Mouse (Mus musculus): ENCODE results near the gene Galr3. TPM values are rescaled to one million over a fixed set of nuclear protein-coding genes. Genes with fewer than 3 reads are reported as not detected.

The Galr3 gene
- polyA plus RNA-seq, 1 experiment from 2014 or later: not detected

DNA sequence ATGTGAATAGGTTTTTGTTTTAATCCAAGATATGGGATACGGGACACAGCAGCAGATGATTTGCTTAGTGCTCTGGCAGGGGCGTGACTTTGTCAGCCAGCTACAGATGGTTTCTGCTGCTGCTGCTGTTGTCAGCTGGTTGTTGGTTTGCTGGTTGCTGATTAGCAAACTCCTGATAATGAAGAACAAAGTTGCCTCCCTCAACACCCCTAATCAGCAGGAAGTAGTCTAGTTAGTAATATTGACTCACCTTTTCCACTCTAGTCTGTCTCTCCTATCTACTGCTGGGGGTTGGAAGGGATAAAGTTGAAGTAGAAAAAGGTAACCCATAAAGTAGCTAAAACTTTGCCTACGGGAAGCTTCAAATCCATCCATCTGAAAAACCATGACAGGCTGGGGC, 25.9 kb downstream of the Galr3 start:
- H3K4me1 ChIP-seq (replicated peaks): peaks cover 17% of the 10 kb centered on the region
- no peak overlapping the region for H3K27ac ChIP-seq
- H3K4me3 ChIP-seq: no peak overlapping the region
- no peak for DNase-seq (ENCODE audit: low spot score)
- 86% methylated on average over 3 of the region's 3 CpGs for WGBS
- no peaks in the 10 kb centered on the region for H3K36me3 ChIP-seq
- H3K27me3 ChIP-seq (ENCODE audit: insufficient read depth, poor library complexity, severe bottlenecking): peaks cover 7% of the 10 kb centered on the region
- no peaks in the 10 kb centered on the region for H3K9me3 ChIP-seq

DNA sequence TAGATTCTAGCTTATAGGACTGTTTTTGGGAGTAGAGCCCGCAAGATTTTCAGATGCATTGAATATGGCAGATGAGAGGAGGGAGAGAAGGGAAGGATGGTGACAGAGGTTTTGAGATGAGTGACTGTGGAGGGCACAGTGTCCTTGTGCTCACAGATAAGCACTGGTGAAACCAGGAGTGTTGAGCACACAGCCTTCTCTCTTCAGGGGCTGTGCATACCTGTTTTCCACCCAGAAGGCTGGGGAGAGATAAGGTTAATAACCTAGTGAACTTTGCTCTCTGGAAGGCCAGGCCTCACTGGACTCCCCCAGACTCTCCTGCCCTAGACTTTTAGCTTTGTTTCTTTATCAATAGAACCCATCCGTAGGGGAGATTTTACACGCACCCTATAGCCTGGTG, 26.7 kb downstream of the Galr3 start:
- 80% methylated on average over 3 of the region's 3 CpGs for WGBS

DNA sequence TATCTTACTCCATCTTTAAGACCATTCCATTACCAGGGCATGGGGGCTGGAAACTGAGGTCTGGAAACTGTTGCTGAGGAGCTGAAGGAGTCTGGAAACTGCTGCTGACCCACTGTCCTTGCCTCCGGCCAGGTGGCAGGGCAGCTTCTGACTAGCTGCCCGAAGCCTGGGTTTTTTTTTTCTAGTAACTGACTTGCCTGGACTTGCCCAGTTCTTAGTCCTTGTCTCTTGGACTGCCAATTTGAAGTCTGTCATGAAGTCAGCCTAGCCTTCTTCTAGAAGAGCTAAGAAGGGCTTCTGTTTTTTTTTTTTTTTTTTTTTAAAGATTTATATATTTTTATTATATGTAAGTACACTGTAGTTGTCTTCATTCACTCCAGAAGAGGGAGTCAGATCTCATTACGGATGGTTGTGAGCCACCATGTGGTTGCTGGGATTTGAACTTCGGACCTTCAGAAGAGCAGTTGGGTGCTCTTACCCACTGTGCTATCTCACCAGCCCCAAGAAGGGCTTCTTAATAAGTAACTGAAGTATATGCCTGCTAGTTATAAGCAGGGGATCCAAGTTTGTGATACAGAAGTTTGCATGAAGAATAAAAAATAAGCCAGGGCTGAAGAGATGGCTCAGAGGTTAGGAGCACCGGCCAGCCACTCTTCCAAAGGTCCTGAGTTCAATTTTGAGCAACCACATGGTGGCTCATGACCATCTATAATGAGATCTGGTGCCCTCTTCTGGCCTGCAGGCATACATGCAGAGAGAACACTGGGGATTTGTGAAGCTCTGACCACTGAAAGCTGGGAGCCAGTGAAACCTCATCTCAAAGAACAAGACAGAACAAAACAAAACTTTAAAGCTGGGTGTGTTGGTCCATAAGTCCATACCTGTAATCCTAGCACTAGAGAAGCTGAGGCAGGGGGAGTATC, 29.7 kb downstream of the Galr3 start:
- H3K9me3 ChIP-seq: no peaks in the 10 kb centered on the region
- peaks cover 7% of the 10 kb centered on the region for H3K27me3 ChIP-seq (ENCODE audit: insufficient read depth, poor library complexity, severe bottlenecking)
- peaks cover 3% of the 10 kb centered on the region for H3K36me3 ChIP-seq
- 68% methylated on average over 5 of the region's 5 CpGs for WGBS
- no peak overlapping the region for H3K4me3 ChIP-seq
- H3K4me1 ChIP-seq (replicated peaks): peaks cover 28% of the 10 kb centered on the region
- no peak overlapping the region for H3K27ac ChIP-seq
- DNase-seq (ENCODE audit: low spot score): peak; percentile 26

More for the DNA sequence above, 26.7 kb downstream of the Galr3 start:
- H3K4me1 ChIP-seq (replicated peaks): peaks cover 15% of the 10 kb centered on the region
- no peaks in the 10 kb centered on the region for H3K9me3 ChIP-seq
- peaks cover 7% of the 10 kb centered on the region for H3K27me3 ChIP-seq (ENCODE audit: insufficient read depth, poor library complexity, severe bottlenecking)
- H3K4me3 ChIP-seq: no peak overlapping the region
- H3K36me3 ChIP-seq: no peaks in the 10 kb centered on the region
- no peak for DNase-seq (ENCODE audit: low spot score)
- H3K27ac ChIP-seq: no peak overlapping the region

DNA sequence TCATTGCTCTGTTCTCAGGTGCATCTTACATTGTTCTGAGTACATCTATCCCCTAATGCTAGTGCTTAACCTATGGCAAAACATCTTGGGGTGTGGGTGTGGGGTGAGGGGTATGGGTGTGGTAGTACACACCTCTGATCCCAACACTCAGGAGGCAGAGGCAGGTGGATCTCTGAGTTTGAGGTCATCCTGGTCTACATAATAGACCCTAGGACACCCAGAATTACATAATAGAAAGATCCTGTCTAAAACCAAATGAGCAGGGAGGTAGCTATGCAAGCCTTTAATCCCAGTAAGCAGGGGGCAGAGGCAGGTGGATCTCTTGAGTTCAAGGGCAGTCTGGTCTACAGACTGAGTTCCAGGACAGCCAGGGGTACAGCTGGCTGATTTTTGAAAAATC, 32.1 kb downstream of the Galr3 start:
- peaks cover 27% of the 10 kb centered on the region for H3K36me3 ChIP-seq
- no peak overlapping the region for H3K4me3 ChIP-seq
- no peaks in the 10 kb centered on the region for H3K9me3 ChIP-seq
- no peak overlapping the region for H3K27ac ChIP-seq
- DNase-seq (ENCODE audit: low spot score): no peak
- H3K4me1 ChIP-seq (replicated peaks): peaks cover 30% of the 10 kb centered on the region
- peaks cover 7% of the 10 kb centered on the region for H3K27me3 ChIP-seq (ENCODE audit: insufficient read depth, poor library complexity, severe bottlenecking)

GRCm38 (mm10) chr15:79074446-79074845, 32.8 kb downstream of the Galr3 start:
- DNase-seq (ENCODE audit: low spot score): no peak
- Histone ChIP-seq H3K4me1 (replicated peaks) (peaks cover 30% of the 10 kb centered on the region), H3K27me3 (ENCODE audit: insufficient read depth, poor library complexity, severe bottlenecking) (peaks cover 7% of the 10 kb centered on the region), H3K4me3 (peak overlapping the region; percentile 69), H3K27ac (peak overlapping the region; percentile 87), H3K36me3 (peaks cover 34% of the 10 kb centered on the region), H3K9me3 (no peaks in the 10 kb centered on the region)
- 44% methylated on average over 10 of the region's 10 CpGs for WGBS

GRCm38 (mm10) chr15:79074913-79075532, 33.3 kb downstream of the Galr3 start, which contains the start of gene Eif3l:
Gene Eif3l (plus strand): TSS chr15:79075179.
- WGBS: under 1% methylated on average over 49 of the region's 49 CpGs
- H3K27me3 ChIP-seq (ENCODE audit: insufficient read depth, poor library complexity, severe bottlenecking): peaks cover 1% of the 10 kb centered on the region; the same call in 1 of the 2 replicates
- H3K27ac ChIP-seq: peak within 1 kb of the TSS; percentile 87
- no peaks in the 10 kb centered on the region for H3K9me3 ChIP-seq
- peak within 1 kb of the TSS; percentile 69 for H3K4me3 ChIP-seq
- DNase-seq (ENCODE audit: low spot score): peak; percentile 91
- peaks cover 30% of the 10 kb centered on the region for H3K4me1 ChIP-seq (replicated peaks)
- H3K36me3 ChIP-seq: peaks cover 40% of the 10 kb centered on the region

DNA sequence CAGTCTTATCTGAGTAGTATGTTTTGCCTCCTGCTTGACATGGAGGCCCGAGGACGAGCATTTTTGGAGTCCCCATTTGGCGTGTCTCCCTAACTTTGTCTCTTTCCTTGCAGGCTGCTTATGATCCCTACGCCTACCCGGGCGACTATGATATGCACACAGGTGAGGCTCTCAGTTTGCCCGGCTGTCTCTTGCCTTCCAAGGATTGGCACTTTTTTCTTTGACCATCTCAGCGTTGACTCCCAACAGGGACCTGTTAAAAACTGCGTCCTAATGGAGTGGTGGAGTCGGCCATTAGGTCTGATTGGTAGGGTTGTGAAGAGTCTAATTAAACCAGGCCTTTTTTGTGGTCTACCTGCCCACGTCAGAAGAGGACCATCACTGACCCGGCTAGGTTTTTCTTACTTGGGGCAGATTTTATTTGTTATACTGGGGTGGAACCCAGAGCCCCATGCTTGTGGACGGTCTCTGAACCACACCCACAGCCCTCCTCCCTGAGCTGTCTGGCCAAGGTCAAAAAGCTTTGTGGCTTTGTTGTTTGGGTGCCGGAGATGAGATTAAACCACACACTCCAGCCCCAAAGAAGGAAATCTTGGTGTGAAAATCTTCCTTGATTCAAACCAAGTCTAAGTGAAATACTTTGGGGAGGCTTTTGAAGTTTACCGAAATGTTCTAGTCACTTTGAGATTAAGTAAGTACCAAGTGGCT, 34.1 kb downstream of the Galr3 start:
- WGBS: 43% methylated on average over 15 of the region's 15 CpGs
- peak overlapping the region; percentile 69 for H3K4me3 ChIP-seq
- peaks cover 30% of the 10 kb centered on the region for H3K4me1 ChIP-seq (replicated peaks)
- peak overlapping the region; percentile 87 for H3K27ac ChIP-seq
- peaks cover 48% of the 10 kb centered on the region for H3K36me3 ChIP-seq
- H3K9me3 ChIP-seq: no peaks in the 10 kb centered on the region
- H3K27me3 ChIP-seq (ENCODE audit: insufficient read depth, poor library complexity, severe bottlenecking): no peaks in the 10 kb centered on the region
- no peak for DNase-seq (ENCODE audit: low spot score)

DNA sequence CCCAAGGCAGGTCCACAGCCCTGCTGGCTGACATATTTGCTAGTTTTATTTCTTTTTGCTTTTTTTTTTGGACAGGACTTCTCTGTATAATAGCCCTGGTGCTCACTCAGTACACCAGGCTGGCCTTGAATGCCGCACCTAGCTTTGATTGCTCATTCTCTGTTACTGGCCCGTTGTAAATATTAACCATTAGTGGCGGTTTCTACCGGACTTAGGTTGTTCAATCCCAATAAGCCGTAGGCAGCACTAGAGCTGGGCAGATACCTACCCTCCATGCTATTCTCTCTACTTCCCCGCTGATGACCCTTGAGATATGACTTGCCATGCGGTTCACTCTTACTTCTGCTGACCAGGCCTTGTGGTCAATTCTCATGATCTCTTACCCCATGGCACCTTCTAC, 37.9 kb downstream of the Galr3 start:
- WGBS: 97% methylated on average over 7 of the region's 7 CpGs
- no peak overlapping the region for H3K4me3 ChIP-seq
- DNase-seq (ENCODE audit: low spot score): no peak

GRCm38 (mm10) chr15:79092284-79092683, 50.6 kb downstream of the Galr3 start:
- H3K27me3 ChIP-seq (ENCODE audit: insufficient read depth, poor library complexity, severe bottlenecking): no peaks in the 10 kb centered on the region
- H3K4me1 ChIP-seq (replicated peaks): peaks cover 9% of the 10 kb centered on the region
- 90% methylated on average over 6 of the region's 6 CpGs for WGBS
- no peak for DNase-seq (ENCODE audit: low spot score)
- H3K27ac ChIP-seq: no peak overlapping the region
- H3K36me3 ChIP-seq: peaks cover 92% of the 10 kb centered on the region
- H3K4me3 ChIP-seq: no peak overlapping the region
- no peaks in the 10 kb centered on the region for H3K9me3 ChIP-seq

More for the DNA sequence above, 37.9 kb downstream of the Galr3 start:
- Histone ChIP-seq H3K27me3 (ENCODE audit: insufficient read depth, poor library complexity, severe bottlenecking) (no peaks in the 10 kb centered on the region), H3K27ac (no peak overlapping the region), H3K9me3 (no peaks in the 10 kb centered on the region), H3K4me1 (replicated peaks) (peaks cover 22% of the 10 kb centered on the region), H3K36me3 (peaks cover 85% of the 10 kb centered on the region)

Other genes with a start within 250 kb of the Galr3 start
- 4.3 and 4.5 TPM in 2 replicates for gene Card10, start 238.8 kb upstream of the Galr3 start, polyA plus RNA-seq (2016; fragmentation: Nextera tagmentation; extraction: Ambion mirVana)
- 19.2 and 19.4 TPM in 2 replicates for gene Cdc42ep1, start 199.3 kb upstream of the Galr3 start, polyA plus RNA-seq (2016; fragmentation: Nextera tagmentation; extraction: Ambion mirVana)
- gene Lgals2, start 186.4 kb upstream of the Galr3 start, polyA plus RNA-seq (2016; fragmentation: Nextera tagmentation; extraction: Ambion mirVana): not detected in 2 replicates
- 51.1 and 60.7 TPM in 2 replicates for gene Gga1, start 164.7 kb upstream of the Galr3 start, polyA plus RNA-seq (2016; fragmentation: Nextera tagmentation; extraction: Ambion mirVana)
- 0.29 and 0.38 TPM in 2 replicates for gene Gm49510, start 142.2 kb upstream of the Galr3 start, polyA plus RNA-seq (2016; fragmentation: Nextera tagmentation; extraction: Ambion mirVana)
- gene Sh3bp1, start 142.1 kb upstream of the Galr3 start, polyA plus RNA-seq (2016; fragmentation: Nextera tagmentation; extraction: Ambion mirVana): 23.8 and 24.7 TPM in 2 replicates
- 29.5 and 33.9 TPM in 2 replicates for gene Pdxp, start 128.0 kb upstream of the Galr3 start, polyA plus RNA-seq (2016; fragmentation: Nextera tagmentation; extraction: Ambion mirVana)
- 305 and 403 TPM in 2 replicates for gene Lgals1, start 115.2 kb upstream of the Galr3 start, polyA plus RNA-seq (2016; fragmentation: Nextera tagmentation; extraction: Ambion mirVana)
- 64.1 and 68.0 TPM in 2 replicates for gene Nol12, start 107.0 kb upstream of the Galr3 start, polyA plus RNA-seq (2016; fragmentation: Nextera tagmentation; extraction: Ambion mirVana)
- 45.8 and 48.0 TPM in 2 replicates for gene Triobp, start 94.2 kb upstream of the Galr3 start, polyA plus RNA-seq (2016; fragmentation: Nextera tagmentation; extraction: Ambion mirVana)
- gene H1f0, start 13.4 kb upstream of the Galr3 start, polyA plus RNA-seq (2016; fragmentation: Nextera tagmentation; extraction: Ambion mirVana): 447 and 561 TPM in 2 replicates
- 65.9 and 78.2 TPM in 2 replicates for gene Ankrd54, start 21.0 kb downstream of the Galr3 start, polyA plus RNA-seq (2016; fragmentation: Nextera tagmentation; extraction: Ambion mirVana)
- gene Eif3l, start 33.3 kb downstream of the Galr3 start, polyA plus RNA-seq (2016; fragmentation: Nextera tagmentation; extraction: Ambion mirVana): 238 and 262 TPM in 2 replicates
- 7.0 and 8.8 TPM in 2 replicates for gene Micall1, start 67.0 kb downstream of the Galr3 start, polyA plus RNA-seq (2016; fragmentation: Nextera tagmentation; extraction: Ambion mirVana)
- 383 and 404 TPM in 2 replicates for gene Polr2f, start 99.1 kb downstream of the Galr3 start, polyA plus RNA-seq (2016; fragmentation: Nextera tagmentation; extraction: Ambion mirVana)
- 9.8 and 16.1 TPM in 2 replicates for gene 1700088E04Rik, start 99.4 kb downstream of the Galr3 start, polyA plus RNA-seq (2016; fragmentation: Nextera tagmentation; extraction: Ambion mirVana)
- 9.2 and 28.1 TPM in 2 replicates for gene Sox10, start 123.4 kb downstream of the Galr3 start, polyA plus RNA-seq (2016; fragmentation: Nextera tagmentation; extraction: Ambion mirVana)
- gene Pick1, start 187.3 kb downstream of the Galr3 start, polyA plus RNA-seq (2016; fragmentation: Nextera tagmentation; extraction: Ambion mirVana): 45.0 and 47.8 TPM in 2 replicates
- gene Gm49486, start 187.5 kb downstream of the Galr3 start, polyA plus RNA-seq (2016; fragmentation: Nextera tagmentation; extraction: Ambion mirVana): 0.14 and 0.21 TPM in 2 replicates
- 0.14 and 0.26 TPM in 2 replicates for gene Slc16a8, start 212.9 kb downstream of the Galr3 start, polyA plus RNA-seq (2016; fragmentation: Nextera tagmentation; extraction: Ambion mirVana)
- 1.7 and 2.0 TPM in 2 replicates for gene Baiap2l2, start 243.7 kb downstream of the Galr3 start, polyA plus RNA-seq (2016; fragmentation: Nextera tagmentation; extraction: Ambion mirVana)